Mouse (Mus musculus): ENCODE measurements at regions not wholly inside any gene's neighbourhood (a gene's known extent, or its start where the extent isn't known, plus 50 kb on each side); places are given as distances from the start of the nearest gene placed in this dataset.

DNA sequence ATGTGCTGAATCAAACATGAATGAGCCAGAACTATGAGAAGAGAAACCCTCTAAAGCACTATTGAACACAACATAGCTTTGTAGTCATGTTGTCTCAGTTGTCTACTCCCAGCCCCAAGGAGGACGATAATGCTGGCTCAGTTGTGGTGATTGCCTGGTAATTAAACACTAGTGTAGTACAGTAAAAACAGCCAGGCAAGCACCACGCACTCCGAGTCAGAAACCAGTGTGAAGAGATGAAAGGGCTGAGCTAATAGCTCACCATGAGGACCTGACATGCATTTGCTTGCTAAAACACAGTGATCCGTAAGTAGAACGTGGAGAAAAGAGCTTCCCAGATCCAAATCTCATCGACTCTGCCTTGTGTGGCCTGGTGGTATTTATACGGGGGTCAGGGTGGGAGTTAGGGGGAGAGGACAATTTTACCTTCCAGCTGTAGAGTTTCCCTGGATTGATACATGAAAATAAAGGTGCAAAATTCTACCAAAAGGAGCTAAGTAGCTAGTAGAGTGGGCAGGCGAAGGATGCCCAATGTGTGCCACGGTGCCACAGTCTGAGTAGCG is 80.0 kb upstream of the Otx2 start:
- H3K9ac ChIP-seq (ENCODE audit: low read depth, low read length), result no peak overlapping the region
- no peaks in the 10 kb centered on the region for H3K9me3 ChIP-seq (replicated peaks; ENCODE audit: control insufficient read depth, low read length, poor library complexity, severe bottlenecking)
- WGBS, result 13% methylated on average over 10 of the region's 10 CpGs
- H3K36me3 ChIP-seq (ENCODE audit: control insufficient read depth, insufficient read depth, low read length), result no peaks in the 10 kb centered on the region
- H3K27ac ChIP-seq (ENCODE audit: low read length), result peak overlapping the region; percentile 40
- no peak overlapping the region for H3K4me3 ChIP-seq (ENCODE audit: low read depth, low read length)
- peaks cover 28% of the 10 kb centered on the region for H3K4me1 ChIP-seq (ENCODE audit: control insufficient read depth, insufficient read depth, low read length)
- no peaks in the 10 kb centered on the region for H3K27me3 ChIP-seq (ENCODE audit: control insufficient read depth, insufficient read depth, low read depth, low read length)
- H3K4me2 ChIP-seq (ENCODE audit: low read length), result no peak overlapping the region
- peak; percentile 37; the same call in 1 of the 2 replicates for ATAC-seq

DNA sequence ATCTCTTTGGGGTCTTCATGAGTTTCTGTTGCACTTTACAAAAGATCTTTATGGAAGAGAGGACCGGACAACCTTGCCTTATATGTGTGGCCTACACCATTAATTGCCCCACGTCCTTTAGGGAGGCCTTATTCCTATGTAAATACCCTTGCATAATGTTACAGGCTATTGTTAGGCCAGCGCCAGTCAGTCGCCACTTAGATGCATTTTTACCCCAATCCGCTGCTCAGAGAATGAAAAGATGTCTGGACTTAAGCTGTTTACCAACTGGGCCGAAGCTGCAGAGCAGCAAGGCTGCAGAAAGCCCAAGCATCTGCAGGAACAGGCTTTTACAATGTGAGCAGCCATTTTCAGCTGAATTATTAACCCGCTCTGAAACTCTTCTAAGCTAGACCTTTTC is 79.5 kb upstream of the Otx2 start:
- Histone ChIP-seq H3K27ac (ENCODE audit: low read length) (0 out of 2 replicates have a peak overlapping the region, but pooled peaks have one; percentile 51), H3K4me1 (ENCODE audit: control insufficient read depth, insufficient read depth, low read length) (peaks cover 28% of the 10 kb centered on the region), H3K9me3 (replicated peaks; ENCODE audit: control insufficient read depth, low read length, poor library complexity, severe bottlenecking) (no peaks in the 10 kb centered on the region), H3K9ac (ENCODE audit: low read depth, low read length) (no peak overlapping the region), H3K36me3 (ENCODE audit: control insufficient read depth, insufficient read depth, low read length) (no peaks in the 10 kb centered on the region), H3K4me2 (ENCODE audit: low read length) (no peak overlapping the region), H3K27me3 (ENCODE audit: control insufficient read depth, insufficient read depth, low read depth, low read length) (no peaks in the 10 kb centered on the region), H3K4me3 (ENCODE audit: low read depth, low read length) (no peak overlapping the region)
- ATAC-seq, result peak; percentile 53
- 16% methylated on average over 7 of the region's 7 CpGs for WGBS

DNA sequence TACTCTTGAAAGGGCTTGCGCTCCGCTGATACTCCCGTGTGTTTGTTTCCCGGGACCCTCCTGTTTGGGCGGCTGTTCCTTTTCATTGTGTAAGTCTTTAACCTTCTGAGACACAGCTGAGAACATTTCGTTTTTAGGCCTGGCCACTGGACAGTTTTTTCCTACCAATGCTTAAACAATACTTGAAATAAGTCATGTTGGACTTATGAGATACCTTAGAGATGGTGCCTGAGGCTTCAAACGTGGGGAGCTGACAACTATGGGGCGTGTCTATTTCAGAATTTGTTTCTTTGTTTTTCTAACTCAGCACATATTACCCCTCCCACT is 78.9 kb upstream of the Otx2 start:
- Histone ChIP-seq H3K4me2 (ENCODE audit: low read length) (peak overlapping the region; percentile 49), H3K27me3 (ENCODE audit: control insufficient read depth, insufficient read depth, low read depth, low read length) (no peaks in the 10 kb centered on the region), H3K9ac (ENCODE audit: low read depth, low read length) (no peak overlapping the region), H3K4me3 (ENCODE audit: low read depth, low read length) (peak overlapping the region; percentile 17), H3K27ac (ENCODE audit: low read length) (no peak overlapping the region), H3K9me3 (replicated peaks; ENCODE audit: control insufficient read depth, low read length, poor library complexity, severe bottlenecking) (no peaks in the 10 kb centered on the region), H3K36me3 (ENCODE audit: control insufficient read depth, insufficient read depth, low read length) (no peaks in the 10 kb centered on the region), H3K4me1 (ENCODE audit: control insufficient read depth, insufficient read depth, low read length) (peaks cover 28% of the 10 kb centered on the region)
- ATAC-seq, result no peak
- WGBS, result 16% methylated on average over 8 of the region's 8 CpGs

DNA sequence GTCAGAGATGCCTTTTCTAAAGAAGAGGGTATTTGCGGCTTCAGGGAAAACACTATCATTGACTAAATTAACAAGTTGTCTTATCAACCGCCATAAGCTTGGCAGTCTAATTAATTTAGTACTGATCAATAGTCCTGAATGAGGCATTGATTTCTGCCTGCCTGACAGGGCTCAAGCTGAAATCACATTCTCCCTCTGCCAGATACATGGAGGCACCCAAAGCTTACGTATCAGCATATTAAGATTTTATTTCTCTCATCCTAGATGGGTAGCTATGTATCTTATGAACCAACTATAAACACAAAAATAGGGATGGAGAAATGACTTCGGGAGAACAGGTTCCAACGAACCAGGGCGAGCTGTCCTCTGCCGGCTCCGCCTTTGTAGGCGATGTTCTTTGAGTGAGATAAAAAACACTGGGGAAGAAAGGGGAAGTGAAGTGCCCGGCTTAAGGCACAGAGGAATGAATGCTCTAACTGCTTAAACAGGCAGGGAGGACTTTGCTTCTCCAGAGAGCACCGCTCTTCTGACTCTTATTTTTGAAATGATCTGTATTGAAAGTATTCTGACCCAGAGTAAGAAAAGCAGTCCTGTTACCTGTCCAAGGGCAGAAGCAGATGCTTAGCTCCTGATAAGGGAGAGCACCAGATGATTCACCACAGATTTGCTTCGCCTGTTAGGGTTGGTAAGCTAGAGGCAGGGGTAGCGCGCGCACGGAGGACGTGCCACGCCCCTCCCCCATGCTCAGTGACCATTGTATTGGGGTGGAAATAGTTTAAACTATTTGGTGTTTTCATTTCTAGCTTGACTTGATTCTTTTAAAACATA is 78.3 kb upstream of the Otx2 start:
- Histone ChIP-seq H3K9ac (ENCODE audit: low read depth, low read length) (peak overlapping the region; percentile 23; the same call in 1 of the 2 replicates), H3K9me3 (replicated peaks; ENCODE audit: control insufficient read depth, low read length, poor library complexity, severe bottlenecking) (no peaks in the 10 kb centered on the region), H3K36me3 (ENCODE audit: control insufficient read depth, insufficient read depth, low read length) (no peaks in the 10 kb centered on the region), H3K27ac (ENCODE audit: low read length) (peak overlapping the region; percentile 39), H3K27me3 (ENCODE audit: control insufficient read depth, insufficient read depth, low read depth, low read length) (no peaks in the 10 kb centered on the region), H3K4me3 (ENCODE audit: low read depth, low read length) (peak overlapping the region; percentile 17), H3K4me1 (ENCODE audit: control insufficient read depth, insufficient read depth, low read length) (peaks cover 28% of the 10 kb centered on the region), H3K4me2 (ENCODE audit: low read length) (peak overlapping the region; percentile 49)
- ATAC-seq, result peak; percentile 63; the same call in 1 of the 2 replicates
- 8% methylated on average over 18 of the region's 18 CpGs for WGBS

DNA sequence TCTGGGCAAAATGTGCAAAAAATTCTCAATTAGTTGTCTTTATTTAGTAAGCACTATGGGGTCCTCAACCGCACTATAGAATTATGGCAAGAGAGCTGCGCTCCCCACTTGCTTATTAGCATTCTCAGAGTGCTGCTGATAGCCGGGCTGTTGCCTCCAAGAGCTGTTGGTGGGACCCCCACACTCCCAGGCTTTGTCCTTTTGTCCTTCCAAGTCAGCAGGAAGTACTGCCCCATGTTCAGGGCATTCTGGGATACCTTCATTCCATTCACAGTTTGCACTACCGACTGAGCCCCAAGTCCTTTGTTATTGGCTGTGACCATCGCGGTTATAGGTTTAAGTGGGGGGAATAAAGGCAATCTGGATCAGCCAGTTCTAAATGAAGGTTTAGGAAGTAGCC is 77.4 kb upstream of the Otx2 start:
- Histone ChIP-seq H3K9ac (ENCODE audit: low read depth, low read length) (no peak overlapping the region), H3K36me3 (ENCODE audit: control insufficient read depth, insufficient read depth, low read length) (no peaks in the 10 kb centered on the region), H3K4me3 (ENCODE audit: low read depth, low read length) (no peak overlapping the region), H3K4me1 (ENCODE audit: control insufficient read depth, insufficient read depth, low read length) (peaks cover 28% of the 10 kb centered on the region), H3K27ac (ENCODE audit: low read length) (peak overlapping the region; percentile 19; the same call in 1 of the 2 replicates), H3K27me3 (ENCODE audit: control insufficient read depth, insufficient read depth, low read depth, low read length) (no peaks in the 10 kb centered on the region), H3K9me3 (replicated peaks; ENCODE audit: control insufficient read depth, low read length, poor library complexity, severe bottlenecking) (no peaks in the 10 kb centered on the region), H3K4me2 (ENCODE audit: low read length) (no peak overlapping the region)
- 2% methylated on average over 6 of the region's 6 CpGs for WGBS
- ATAC-seq, result no peak

DNA sequence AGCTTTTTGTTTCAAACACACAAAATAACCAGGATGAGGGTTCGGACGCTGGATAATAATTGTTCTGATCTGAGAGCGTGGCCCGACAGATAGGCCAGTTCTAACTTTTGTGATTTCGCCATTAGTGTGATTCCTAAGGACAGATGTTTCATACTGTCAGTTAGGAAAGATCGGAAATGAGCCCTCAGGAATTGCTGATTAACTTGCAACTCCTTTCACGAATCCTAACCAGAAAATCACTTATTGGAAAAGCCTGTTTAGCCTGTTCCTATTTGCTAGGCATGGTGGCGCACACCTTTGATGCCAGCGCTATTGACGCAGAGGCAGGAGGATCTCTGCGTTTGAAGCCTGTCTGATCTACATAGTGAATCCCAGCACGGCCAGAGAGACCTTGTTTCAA is 75.4 kb upstream of the Otx2 start:
- Histone ChIP-seq H3K27me3 (ENCODE audit: control insufficient read depth, insufficient read depth, low read depth, low read length) (no peaks in the 10 kb centered on the region), H3K9me3 (replicated peaks; ENCODE audit: control insufficient read depth, low read length, poor library complexity, severe bottlenecking) (no peaks in the 10 kb centered on the region), H3K36me3 (ENCODE audit: control insufficient read depth, insufficient read depth, low read length) (no peaks in the 10 kb centered on the region), H3K4me1 (ENCODE audit: control insufficient read depth, insufficient read depth, low read length) (peaks cover 23% of the 10 kb centered on the region), H3K4me2 (ENCODE audit: low read length) (no peak overlapping the region), H3K4me3 (ENCODE audit: low read depth, low read length) (no peak overlapping the region), H3K27ac (ENCODE audit: low read length) (no peak overlapping the region), H3K9ac (ENCODE audit: low read depth, low read length) (no peak overlapping the region)
- 95% methylated on average over 12 of the region's 12 CpGs for WGBS
- no peak for ATAC-seq

DNA sequence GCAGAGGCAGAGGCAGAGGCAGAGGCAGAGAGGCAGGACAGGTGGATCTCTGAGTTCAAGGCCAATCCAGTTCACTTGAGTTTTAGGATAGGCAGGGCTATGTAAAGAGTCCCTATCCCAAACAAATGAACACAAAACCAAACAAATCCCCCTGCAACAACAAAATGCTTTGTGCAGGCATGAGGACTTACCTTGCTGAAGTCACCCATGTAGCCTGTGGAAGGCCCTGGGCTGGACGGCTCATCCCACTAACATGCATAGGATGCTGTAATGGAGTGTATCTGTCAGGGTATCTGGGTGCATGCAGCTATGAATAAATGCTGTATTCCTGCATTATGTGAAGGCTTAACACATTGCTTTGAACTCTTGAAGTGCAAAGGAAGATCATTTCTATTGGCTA is 74.3 kb upstream of the Otx2 start:
- no peak overlapping the region for H3K9ac ChIP-seq (ENCODE audit: low read depth, low read length)
- H3K4me3 ChIP-seq (ENCODE audit: low read depth, low read length), result no peak overlapping the region
- H3K36me3 ChIP-seq (ENCODE audit: control insufficient read depth, insufficient read depth, low read length), result no peaks in the 10 kb centered on the region
- no peaks in the 10 kb centered on the region for H3K27me3 ChIP-seq (ENCODE audit: control insufficient read depth, insufficient read depth, low read depth, low read length)
- H3K9me3 ChIP-seq (replicated peaks; ENCODE audit: control insufficient read depth, low read length, poor library complexity, severe bottlenecking), result no peaks in the 10 kb centered on the region
- H3K4me2 ChIP-seq (ENCODE audit: low read length), result no peak overlapping the region
- no peak overlapping the region for H3K27ac ChIP-seq (ENCODE audit: low read length)
- no peak for ATAC-seq
- peaks cover 14% of the 10 kb centered on the region for H3K4me1 ChIP-seq (ENCODE audit: control insufficient read depth, insufficient read depth, low read length)
- 88% methylated on average over 1 of the region's 1 CpGs for WGBS

DNA sequence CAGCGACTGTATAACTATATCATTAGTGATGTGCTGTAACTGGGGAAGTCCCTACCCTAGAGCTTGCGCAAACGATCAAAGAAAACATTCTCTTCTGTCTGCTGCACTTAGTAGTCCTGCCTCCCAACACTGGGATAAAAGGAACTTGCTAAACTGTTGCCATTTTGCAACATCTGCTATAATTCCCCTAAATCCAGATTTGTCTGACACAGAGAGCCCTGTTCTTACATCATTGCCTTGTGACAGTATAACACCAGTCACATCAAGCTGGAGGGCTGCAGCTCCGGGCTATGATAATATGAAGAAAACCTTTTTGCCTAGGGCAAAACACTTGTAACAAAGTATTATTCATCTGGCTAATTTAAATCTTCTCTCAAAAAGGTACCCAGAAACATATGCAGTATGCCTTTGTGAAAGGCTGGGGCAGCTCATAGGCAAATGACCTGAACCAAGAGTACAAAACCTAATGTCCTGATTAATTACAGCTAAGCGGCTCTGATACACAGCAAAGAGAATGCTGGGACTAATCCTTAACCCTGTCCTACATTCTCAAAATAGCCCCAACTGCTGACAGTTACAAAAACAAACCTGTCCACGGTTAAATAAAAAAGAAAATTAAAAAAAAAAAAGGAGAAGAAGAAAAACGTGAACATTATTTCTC is 67.5 kb upstream of the Otx2 start:
- H3K4me1 ChIP-seq (ENCODE audit: control insufficient read depth, insufficient read depth, low read length), result peaks cover 4% of the 10 kb centered on the region; the same call in 1 of the 2 replicates
- H3K27ac ChIP-seq (ENCODE audit: low read length), result 0 out of 2 replicates have a peak overlapping the region, but pooled peaks have one; percentile 35
- no peak overlapping the region for H3K4me3 ChIP-seq (ENCODE audit: low read depth, low read length)
- 17% methylated on average over 7 of the region's 7 CpGs for WGBS
- H3K9me3 ChIP-seq (replicated peaks; ENCODE audit: control insufficient read depth, low read length, poor library complexity, severe bottlenecking), result no peaks in the 10 kb centered on the region
- H3K9ac ChIP-seq (ENCODE audit: low read depth, low read length), result no peak overlapping the region
- no peaks in the 10 kb centered on the region for H3K27me3 ChIP-seq (ENCODE audit: control insufficient read depth, insufficient read depth, low read depth, low read length)
- no peak overlapping the region for H3K4me2 ChIP-seq (ENCODE audit: low read length)
- ATAC-seq, result peak; percentile 77
- no peaks in the 10 kb centered on the region for H3K36me3 ChIP-seq (ENCODE audit: control insufficient read depth, insufficient read depth, low read length)

DNA sequence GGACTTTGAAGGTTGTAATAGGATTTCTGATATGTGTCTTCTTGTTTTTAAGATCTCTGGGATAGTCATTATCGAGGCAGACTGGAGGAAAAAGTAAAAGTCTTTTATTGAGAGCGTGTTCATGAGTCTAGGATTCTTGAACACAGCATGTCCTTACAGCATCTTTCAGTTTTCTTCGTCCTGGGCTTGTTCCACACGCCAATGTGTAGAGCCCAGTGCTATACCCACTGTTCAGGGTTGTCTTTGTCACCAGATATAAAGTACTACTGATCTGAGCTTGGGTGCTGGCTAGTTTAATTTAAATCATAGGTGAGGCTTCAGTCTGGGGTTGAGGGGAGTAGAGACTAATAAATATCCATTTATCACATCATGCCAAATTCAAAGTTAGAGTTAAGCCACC is 65.5 kb upstream of the Otx2 start:
- 36% methylated on average over 4 of the region's 4 CpGs for WGBS
- Histone ChIP-seq H3K27me3 (ENCODE audit: control insufficient read depth, insufficient read depth, low read depth, low read length) (no peaks in the 10 kb centered on the region), H3K4me3 (ENCODE audit: low read depth, low read length) (no peak overlapping the region), H3K4me2 (ENCODE audit: low read length) (no peak overlapping the region), H3K36me3 (ENCODE audit: control insufficient read depth, insufficient read depth, low read length) (no peaks in the 10 kb centered on the region), H3K9ac (ENCODE audit: low read depth, low read length) (no peak overlapping the region), H3K4me1 (ENCODE audit: control insufficient read depth, insufficient read depth, low read length) (peaks cover 4% of the 10 kb centered on the region; the same call in 1 of the 2 replicates), H3K9me3 (replicated peaks; ENCODE audit: control insufficient read depth, low read length, poor library complexity, severe bottlenecking) (no peaks in the 10 kb centered on the region), H3K27ac (ENCODE audit: low read length) (no peak overlapping the region)
- no peak for ATAC-seq
